Mouse (Mus musculus) neural tube, embryonic 10.5 days (tissue): ENCODE measurements around the gene Gata5.
A peak's percentile ranks its signal among the peaks of the same experiment; 100 is the strongest.

Experiments used
- DNase-seq: peaks from one replicate; pipeline ENCODE4 v3.0.0-alpha.2; 2017; ENCODE audit warnings: low spot score; ENCODE audit errors: extremely low spot score

The Gata5 gene

DNA sequence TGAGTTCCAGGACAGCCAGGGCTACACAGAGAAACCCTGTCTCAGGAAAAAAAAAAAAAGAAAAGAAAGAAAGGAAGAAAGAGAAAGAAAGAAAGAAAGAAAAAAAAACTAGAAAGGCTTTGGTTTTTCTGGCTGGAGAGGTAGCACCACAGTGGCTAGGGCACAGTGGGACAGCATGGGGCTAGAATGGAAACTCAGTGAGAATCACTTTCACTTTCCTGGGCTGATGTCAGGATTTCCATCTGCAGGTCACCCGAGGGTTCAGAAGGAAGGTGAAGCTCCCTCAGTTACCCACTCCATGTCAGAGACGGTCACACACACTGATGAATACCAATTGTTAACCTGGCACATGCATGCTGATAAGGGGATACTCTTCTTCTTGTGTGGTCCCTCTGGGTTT, 26.8 kb downstream of the Gata5 start:
- no peak for DNase-seq

DNA sequence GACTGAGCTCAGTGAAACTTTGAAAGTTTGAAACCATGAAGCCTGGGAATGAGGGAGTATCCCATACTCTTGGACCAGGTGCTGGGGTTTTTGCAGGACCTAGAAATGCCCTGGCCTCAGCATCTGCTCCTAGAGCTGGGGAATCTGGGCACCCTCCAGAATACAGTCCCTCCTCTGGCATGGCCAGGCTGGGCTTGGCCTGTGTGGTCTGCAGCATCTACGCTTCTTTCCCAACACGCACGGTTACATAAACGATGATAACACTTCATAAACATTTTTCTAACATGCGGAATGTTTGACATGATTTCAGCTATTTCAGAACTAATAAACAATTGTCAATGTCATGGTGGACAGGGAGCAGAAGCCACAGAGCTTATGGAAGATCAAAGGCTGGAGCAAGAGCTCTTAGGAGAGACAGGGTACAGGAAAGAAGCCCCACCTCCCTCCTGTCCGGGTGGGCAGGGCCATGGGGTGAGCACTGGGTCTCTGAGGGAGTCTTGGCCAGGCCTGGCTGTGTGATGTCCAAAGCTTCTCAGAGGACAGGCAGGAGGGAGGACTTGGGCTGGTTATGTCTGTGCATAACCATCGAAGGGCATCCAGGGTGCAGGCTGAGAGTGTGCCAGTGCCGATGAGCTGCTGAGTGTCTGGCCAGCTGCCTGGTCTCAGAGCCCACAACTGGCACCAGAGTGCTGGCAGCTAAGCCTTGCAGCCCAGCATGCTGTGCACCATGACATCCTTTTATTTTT, 27.9 kb downstream of the Gata5 start:
- DNase-seq, result no peak

DNA sequence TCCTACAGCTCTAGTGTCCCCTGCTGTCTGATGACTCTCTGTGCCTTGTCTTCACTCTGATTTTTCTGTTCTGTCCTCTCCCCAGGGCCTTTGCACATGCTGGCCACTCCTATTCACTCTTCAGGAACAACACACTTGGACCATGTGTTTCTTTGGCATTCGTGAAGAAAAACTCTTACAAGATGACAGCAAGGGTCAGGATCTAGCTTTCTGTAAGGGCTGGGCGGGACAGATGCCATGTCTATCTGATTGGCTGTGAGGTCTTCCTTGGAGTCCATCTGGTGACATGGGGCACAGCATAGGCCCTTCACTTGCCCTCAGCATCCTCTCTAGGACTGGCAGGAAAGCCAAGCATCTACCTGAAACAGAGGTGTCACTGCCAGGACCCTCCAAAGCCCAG, 28.5 kb downstream of the Gata5 start:
- no peak for DNase-seq

DNA sequence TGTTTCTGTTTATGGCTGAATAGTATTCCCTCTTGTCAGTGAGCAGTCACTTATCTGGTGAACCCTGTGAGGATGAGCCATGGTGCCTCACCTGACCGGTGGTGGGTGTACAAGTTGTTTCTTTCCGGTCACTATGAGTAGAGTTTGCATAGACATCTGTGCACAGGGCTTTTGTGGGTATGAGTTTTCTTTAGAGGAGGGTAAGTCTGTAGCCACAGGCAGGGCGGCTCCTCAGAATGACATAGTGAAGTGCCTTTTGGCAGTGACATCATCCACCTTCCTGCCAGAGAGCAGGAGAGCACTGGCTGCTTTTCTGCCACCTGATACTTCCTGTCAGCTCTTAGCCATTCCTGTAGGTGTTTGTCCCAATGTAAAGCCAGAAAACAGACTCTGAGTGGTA, 29.0 kb downstream of the Gata5 start:
- DNase-seq, result no peak

DNA sequence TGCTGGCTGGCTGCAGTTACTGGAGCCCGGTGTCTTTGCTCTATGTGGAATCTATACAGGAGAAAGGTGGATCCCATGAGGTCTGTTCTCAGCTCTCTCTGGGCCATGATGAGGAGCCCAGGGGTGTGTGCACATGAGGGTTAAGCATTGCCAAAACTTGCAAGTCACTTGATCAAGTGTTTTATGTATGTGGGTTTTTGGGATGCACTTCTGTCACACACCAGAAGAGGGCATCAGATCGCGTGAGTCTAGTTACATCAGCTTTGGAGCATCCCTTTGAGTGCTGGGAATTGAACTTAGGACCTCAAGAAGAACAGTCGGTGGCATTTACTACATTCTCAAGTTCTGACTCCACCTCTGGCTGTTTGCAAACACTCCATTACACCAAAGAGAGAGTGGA, 29.9 kb downstream of the Gata5 start:
- DNase-seq, result no peak

DNA sequence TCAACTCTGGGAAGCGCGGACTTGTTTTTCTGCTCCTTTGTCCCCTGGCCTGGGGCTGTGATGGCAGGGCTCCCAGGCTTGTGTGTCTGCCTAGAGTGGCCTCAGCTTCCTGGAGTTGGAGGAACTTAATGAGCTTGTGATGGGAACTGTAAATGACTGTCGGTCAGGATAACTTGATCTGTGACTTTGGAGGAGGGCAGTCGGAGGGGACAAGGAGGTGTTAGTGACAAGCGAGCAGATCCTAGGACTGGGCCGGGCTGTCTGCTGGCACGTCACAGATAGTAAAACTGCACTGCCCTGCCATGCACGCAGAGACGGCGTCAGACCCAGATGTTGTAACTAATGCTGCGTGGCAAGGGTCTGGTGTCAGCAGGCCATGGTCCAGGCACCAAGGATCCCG, 31.0 kb downstream of the Gata5 start:
- no peak for DNase-seq

DNA sequence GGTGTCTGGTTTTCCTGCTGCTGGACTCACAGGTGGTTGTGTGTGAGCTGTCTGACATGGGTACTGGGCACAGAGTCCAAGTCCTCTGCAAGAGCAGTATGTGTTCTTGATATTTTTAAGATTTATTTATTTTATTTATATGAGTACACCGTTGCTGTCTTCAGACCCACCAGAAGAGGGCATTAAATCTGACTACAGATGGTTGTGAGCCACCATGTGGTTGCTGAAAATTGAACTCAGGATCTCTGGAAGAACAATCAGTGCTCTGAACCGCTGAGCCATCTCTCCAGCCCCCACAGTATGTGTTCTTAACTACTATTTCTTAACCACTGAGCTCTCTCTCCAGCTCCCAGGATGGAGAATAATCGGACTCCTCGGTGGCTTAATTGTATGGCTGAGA, 32.3 kb downstream of the Gata5 start:
- no peak for DNase-seq

DNA sequence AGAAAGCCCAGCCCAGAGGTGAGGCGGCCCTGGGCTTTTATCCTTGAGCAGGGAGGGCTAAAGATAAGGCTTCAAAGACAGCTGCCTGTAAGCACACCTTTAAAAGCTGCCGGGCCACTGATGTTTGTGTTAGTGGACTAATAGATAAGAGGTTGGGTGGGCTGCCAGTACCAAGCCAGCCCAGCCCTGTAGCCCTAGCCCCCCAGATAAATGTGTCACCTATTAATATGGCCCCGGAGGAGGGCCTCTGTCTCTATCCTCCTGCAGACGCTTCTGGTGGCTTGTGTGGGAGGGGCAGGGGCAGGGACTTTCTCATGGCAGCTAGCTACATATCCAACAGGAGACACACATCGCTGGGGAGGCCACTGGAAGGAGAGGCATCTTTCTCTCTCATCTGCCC, 33.7 kb downstream of the Gata5 start:
- DNase-seq, result no peak

DNA sequence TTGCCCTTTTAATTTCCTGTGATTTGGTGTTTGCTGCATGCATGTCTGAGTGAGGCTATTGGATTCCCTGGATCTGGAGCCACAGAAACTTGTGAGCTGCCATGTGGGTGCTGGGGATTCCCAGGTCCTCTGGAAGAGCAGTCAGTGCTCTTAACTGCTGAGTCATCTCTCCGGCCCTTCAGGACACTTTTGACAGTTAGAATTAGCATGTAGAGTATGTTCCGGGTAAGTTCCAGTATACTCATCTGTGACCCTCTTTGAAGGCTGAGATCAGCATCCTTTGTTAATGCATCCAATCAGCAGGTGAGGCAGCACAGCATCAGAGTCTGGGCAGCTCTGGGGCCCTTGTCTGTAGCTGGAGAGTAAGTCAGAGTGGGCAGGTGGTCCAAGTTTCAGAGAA, 34.2 kb downstream of the Gata5 start:
- DNase-seq, result no peak

DNA sequence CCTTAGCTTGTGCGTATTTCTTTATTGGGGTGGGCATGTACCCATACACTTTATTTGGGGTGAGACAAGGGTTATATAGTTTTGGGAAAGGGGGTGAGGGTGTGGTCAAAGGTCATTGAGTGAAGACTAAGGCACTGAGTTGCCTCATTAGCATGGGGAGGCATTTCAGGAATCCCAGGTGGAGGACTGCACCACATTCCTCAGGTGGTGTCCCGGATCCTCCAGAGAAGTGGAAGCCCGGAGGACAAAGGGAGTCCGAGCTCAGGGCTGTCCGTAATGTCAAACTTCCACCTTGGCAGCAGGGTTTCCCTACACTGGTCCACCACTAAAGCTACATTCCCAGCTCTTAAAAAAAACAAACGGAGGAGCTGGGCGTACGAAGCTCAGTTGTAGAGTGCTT, 41.6 kb downstream of the Gata5 start:
- DNase-seq, result no peak

DNA sequence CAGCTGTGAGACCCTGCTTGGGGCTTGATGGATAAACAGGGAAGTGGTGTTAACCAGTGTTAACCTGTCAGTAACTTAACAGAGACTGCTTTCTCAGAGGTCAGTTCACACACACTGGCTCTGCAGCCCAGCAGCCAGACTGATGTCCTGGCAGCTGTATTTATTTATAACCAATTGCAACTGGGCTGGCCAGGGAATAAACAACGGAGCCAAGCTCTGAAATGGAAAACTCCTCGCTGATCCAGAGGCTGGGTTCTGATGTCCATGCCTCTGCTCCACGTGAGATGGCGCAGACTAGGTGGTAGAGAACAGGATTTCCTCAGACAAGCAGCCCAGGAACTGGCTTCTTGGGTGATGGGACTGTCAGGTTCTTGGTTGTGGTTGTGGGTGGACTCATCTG, 42.5 kb downstream of the Gata5 start:
- no peak for DNase-seq

DNA sequence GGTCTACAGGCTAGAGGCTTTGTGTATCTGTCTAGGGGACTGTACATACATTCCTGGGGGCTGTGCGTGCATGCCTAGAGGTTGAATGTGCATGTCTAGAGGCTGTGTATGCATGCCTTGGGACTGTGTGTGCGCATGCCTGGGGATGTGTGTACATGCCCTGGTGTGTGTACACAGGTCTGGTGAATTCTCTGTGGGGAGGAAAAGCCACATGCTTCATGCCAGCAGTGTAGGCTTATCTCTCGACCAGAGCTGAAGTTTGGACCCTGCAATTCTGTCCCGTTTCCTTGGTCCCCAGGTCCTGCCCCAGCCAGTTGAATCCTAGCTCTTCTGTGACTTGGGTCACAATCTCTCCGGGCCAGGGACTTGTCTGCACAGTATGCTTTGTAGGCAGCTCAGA, 42.9 kb downstream of the Gata5 start:
- no peak for DNase-seq

DNA sequence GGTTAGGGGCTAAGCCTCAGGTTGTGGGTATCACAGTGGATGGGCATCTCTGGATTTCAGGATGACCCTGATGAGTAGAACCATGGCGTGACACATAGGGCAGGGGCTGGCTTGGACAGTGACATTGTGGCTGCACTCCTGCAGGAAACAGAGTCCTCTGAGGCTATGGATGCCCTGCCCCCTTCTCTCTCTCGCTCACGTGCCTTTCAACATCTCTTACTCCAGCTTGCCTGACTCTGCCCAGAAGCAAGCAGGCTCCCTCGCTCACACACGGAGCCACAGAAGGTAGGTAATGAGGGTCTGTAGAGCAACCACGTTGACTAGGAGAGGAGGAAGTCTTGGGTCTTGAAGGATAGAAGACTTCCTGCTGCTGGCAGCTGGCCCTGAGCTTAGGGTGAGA, 44.0 kb downstream of the Gata5 start:
- DNase-seq, result no peak

DNA sequence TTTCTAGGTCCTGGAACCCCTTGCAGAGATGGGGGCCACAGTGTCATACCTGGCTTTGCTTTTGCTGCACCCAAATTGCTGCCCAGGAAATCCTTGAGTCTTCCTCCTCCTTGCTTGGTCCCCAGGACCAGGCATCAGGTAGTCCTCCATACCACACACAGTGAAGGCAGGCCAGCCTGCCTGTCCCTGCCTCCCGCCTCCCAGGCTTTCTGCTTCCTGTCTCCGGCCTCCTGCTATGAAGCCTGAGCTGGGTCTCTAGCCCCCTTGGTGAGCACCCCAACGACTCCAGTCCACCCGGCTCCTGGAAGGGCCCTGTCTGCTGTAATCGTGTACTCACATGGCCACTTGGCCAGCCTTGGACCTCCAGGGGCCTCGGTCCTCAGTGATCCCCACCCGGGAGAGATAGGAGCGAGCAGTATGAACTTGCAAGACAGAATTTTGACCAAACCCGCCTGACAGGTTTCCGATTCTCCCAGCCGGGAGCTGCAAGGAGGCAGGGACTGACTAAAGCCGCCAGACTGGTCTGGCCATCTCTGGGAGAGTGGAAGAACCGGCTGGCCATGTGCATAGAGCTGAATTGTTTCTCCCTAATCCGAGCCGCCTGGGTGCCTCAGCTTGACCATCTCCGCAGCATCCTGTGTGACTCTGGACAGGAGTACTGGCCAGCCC, 44.9 kb downstream of the Gata5 start, which contains the start of gene Rbbp8nl:
Gene Rbbp8nl, minus strand, starts transcription at position 440 of the 669 bp plus-strand sequence.
- DNase-seq, result no peak

DNA sequence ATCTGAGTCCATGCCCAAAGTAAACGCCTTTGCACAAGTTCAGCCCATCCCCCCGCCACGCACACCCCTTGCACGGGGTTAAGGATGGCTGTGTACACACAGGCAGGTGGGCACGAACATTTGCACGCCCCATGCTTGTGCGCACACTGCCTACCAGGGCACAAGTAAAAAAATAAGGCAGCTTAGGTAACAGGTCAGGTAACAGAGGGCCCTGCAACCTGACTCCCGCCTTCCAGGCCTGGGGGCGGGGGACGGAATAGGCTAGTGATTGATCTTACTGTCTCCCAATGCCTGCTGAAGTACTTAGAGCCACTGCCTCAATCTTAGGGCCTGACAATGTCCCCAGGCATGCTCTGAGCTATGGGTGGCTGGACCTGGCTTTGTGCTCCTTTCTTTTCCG, 45.5 kb downstream of the Gata5 start:
- peak; percentile 31 for DNase-seq

DNA sequence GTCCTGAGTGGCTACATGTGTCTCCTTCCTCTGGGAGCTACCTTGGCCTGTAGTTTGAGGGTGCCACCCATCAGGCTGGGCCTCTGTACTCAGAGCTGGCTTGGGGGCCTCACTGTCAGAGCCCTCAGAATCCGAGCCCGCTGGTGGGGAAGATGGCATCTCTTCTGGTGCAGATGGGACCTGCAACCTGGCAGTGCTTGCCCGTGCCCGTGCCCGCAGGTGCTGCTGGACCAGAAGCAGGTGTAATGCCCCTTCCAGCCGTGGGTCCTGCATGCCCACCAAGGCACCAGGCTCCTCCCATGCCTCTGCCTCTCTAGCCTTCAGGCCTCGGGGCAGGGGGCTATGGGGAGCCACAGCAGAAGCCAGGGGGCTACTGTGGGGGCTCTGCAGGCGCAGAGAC, 55.2 kb downstream of the Gata5 start:
- DNase-seq, result no peak

DNA sequence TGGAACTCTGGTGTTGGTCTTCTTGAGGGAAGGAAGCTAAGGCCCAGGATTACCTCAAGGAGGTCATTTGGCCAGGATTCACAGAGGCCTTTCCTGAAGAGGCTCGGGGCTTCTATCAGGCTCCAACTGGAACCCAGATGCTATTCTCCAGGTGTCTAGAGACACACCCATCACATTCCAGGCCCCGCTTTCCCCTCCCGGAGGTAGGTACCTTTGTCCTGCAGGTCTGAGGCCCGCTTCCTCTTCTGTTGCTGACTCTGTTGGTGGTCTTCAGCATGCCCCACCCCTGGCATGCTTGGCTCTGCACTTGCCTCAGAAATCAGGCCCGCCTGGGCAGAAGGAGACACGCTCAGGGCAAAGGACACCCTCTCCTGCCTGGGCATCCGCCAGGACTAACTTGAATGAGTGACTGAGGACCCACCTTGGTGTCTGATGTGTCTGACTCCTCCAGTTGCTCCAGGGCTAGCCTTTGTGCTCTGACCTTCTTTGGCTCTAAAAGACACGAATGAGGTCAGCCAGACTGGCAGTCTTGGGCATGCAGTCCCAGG, 56.7 kb downstream of the Gata5 start:
- DNase-seq, result no peak

DNA sequence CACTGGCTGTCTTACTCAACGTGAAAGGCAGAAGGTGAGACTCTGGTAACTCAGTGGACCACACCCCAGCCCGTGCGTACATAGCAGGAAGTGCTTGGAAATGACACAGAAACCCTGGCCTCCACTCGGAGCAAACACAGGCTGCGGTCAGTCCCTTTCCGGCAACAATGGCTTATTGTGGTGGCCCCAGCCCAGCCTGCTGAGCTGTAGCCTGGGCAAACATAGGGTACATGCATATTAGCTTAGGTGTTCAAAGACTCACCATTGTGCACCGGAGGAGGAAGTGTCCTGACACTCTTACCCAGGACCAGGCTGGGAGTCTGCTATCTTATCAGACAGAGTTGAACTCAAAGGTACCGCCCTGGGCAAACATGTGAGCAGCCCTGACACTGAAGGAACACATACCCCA, 57.6 kb downstream of the Gata5 start:
- no peak for DNase-seq

DNA sequence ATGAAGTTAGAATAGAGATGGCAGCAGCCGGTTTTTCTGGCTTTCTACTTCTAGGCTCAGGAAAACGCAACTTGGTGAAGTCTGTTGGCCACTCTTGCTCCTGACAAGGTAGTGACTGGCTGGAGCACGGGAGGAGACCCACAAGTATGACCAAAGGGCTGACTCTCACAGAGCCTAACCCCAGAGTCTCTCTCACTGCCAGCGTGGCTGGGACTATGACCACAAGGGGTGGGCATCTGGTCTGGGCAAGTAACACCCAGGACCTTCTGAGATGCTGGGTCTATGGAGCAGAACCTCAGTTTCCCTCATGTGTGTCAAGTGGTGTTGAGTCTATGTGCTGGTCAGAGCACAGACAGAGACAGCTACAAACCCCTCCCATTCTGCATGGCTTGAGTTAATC, 58.1 kb downstream of the Gata5 start:
- no peak for DNase-seq

DNA sequence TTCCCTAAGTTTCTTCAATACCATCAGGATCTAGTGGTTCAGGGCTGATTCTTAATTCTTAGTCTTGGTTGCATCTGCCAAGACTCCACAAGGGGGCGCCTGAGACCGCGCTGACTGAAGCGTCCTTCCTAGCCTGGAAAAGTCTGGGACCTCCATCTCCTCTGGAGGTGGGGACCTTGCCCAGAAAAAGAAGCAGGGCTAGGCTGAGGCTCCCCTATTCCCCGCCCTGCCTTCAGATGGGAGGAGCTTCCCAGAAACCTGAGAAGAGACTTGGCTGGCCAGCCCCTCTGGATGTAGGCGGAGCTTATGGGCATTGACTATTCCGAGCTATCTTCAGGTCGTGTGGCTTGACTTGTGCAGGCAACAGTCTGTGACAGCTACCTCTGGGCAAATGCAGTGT, 58.7 kb downstream of the Gata5 start:
- DNase-seq, result peak; percentile 87
